Mouse (Mus musculus) gastrocnemius, adult 18-20 months (tissue): ENCODE data around the gene Zfp260. TPM values are rescaled to one million over a fixed set of nuclear protein-coding genes. Genes with fewer than 3 reads are reported as not detected.
A peak's percentile ranks its signal among the peaks of the same experiment; 100 is the strongest.
"Not testable (repeated sequence)": the region's sequence is repeated elsewhere in the genome, so short reads cannot be mapped to it uniquely, and the experiment has no call there.

Source experiments
- DNase-seq: peaks from one replicate; pipeline ENCODE4 v3.0.0; 2021; ENCODE audit warnings: low spot score
- long read RNA-seq, 2 experiments: library from polyadenylated mRNA; stranded (forward); transcript quantifications; one replicate each; pipeline ENCODE4 v2.0.0; 2021
- total RNA-seq, 2 experiments: library from RNA; stranded (reverse); gene quantifications; 2 replicates each; pipeline ENCODE4 v1.2.3; 2021

Gene Zfp260
- total RNA-seq: 10 to 100 TPM; 33.3 to 37.9 TPM
- long read RNA-seq, experiment 1, full-length matches to known transcripts: 37 of 46 reads
- long read RNA-seq, experiment 1, partial matches to known transcripts: 2 of 46 reads
- long read RNA-seq, experiment 1, other reads (novel, unspliced or antisense): 7 of 46 reads
- long read RNA-seq, experiment 2, full-length matches to known transcripts: 17 of 18 reads
- long read RNA-seq, experiment 2, partial matches to known transcripts: 0 of 18 reads
- long read RNA-seq, experiment 2, other reads (novel, unspliced or antisense): 1 of 18 reads

DNA sequence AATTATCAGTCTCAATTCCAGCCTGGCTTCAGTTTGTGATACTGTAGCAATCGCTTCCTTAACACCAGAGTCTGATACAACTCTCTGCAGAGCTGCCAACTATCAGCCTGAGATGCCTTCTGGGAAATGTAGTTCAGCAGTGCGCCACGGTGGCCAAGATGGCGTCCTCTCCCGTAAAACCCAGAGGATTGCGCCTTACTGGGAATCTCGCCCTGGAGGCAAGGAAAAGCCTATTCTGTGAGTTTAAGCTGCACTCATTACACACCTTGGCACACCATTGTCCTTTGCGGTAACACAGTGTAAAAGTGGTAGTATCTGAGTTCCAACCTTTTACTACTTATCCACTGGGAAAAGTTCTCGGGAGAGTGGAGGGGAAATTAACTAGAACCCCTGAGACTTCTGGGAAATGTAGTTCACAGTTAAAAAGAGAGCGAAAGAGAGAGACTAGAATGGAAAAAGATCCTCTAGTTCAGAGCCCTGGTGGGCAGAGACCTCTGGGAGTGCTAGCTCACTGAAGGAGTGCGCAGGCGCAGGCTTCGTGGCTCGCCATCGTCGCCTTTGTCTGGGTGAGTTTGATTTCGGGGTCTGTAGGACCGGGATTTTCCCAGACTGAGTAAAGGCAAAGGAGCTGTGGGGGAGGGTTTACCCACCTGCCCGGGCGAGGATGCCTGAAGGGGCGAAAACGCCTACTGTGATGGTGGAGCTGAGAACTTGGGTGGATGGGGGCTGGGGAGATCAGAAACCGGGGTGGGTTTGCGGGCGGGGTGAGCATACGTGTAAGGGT lies at the start of gene Zfp260:
Zfp260 (plus strand) TSS at position 132 of the 784 bp plus-strand sequence.
- DNase-seq: peak; percentile 94

GRCm38 (mm10) chr7:30048126-30048525 lies 46.5 kb upstream of the Zfp260 start:
- DNase-seq: no peak

DNA sequence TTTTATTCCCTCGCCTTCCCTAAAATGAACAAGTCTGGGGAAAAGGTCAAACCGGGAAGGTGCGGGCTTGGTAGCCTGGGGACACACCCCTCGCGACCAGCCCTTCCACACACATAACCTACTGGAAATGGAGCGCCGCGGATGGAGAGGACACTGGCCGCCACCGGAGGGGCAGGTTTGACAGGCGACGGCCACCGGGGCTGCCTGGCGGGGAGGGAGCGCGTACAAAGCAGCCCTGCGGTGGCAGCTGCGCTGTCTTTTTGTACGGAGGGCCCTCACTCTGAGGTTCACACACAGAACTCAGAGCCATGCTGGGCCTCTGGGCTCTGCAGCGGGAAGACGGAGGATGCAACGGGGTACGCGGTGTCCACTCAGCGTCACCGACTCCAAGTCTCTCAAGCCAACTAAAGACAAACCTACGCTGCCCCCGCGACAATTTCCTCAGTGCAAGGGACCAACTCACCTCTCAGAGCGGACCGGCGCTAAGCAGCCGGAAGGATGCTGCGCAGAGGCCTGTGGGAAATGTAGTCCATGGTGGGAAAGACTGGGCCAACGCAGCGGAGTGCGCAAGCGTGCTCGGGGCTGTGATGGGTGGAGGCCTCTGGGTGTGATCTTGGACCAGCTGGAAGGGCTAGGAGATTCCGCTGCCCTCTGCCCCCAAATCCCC lies 43.6 kb upstream of the Zfp260 start, which contains the start of gene Zfp14:
Zfp14 (minus strand) TSS at position 499 of the 667 bp plus-strand sequence.
- peak; percentile 90 for DNase-seq

DNA sequence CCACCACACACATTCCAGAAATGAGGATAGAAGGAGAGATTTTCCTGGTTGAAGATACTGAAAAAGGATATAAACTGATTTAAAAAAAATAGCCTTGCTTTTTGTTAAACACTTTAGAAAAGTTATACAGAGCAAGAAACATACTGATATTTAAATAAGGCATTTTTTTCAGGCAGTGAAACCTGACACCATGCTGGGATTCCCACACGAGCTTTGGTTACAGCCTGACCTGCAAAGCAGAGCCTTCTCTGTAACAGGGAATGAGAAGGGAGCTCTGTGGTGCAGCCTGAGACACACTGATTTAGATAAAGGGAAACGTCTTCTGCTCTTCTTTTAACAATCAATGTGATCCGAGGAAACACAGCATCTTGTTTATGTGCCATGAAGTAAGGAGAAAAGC lies 41.0 kb upstream of the Zfp260 start:
- DNase-seq: no peak

GRCm38 (mm10) chr7:30060341-30060740 lies 34.2 kb upstream of the Zfp260 start:
- peak; percentile 25 for DNase-seq

DNA sequence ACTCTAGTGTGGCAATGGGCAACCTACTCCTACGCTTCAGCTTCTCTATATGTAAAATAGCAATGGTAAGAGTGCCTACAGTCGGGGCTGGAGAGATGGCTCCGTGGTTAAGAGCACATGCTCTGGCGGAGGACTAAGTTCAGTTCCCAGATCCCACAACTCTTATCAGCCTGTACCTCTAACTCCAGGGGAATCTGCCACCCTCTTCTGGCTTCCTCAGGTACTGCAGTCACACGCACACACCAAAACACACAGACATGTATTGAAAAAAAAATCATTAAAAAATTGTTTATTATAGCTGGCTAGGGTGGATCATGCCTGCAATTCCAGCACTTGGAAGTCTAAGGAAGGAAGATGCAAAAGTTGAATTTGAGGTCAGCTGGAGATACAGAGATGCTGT lies 32.1 kb upstream of the Zfp260 start:
- DNase-seq: no peak

GRCm38 (mm10) chr7:30064622-30065021 lies 30.0 kb upstream of the Zfp260 start:
- no peak for DNase-seq

DNA sequence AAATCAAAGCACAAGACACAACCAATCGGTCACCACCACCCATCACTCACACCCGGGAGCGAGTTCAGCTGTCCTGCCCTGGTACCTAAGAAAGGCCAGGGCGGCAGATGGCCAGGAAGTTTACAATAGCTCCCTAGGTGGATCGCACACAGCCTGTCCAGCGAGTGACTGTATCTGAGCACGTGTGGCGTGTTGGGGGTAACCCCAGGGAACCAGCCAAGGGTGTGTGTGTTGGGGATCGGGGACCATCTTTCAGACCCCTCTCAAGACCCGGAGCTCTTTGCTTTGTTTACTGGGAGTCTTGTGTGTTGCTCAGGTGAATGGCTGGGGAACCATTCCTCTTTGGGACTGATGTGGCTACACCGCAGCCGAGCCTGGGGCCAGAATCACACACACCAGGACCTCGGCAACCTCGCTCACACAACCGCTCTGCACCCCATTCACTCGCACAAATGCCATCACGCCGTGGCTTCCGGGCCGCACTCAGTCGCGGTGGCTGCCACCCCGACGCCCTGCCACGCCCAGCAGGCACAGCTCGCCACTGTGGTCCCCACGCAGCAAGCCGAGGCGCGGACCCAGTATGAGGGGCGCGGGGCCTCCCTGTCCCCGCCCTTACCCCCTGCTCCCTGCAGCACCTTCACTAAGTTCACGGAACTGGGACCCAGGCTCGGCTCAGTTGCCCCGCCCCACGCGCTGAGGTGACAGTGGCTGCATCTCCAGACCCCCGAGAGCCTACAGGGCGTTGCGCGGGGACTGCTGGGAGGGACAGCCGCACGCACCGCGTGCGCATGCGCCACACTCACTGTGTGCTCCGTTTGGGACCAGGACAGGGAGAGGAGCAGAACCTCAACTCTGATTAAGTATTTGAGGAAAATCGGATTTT lies 22.2 kb upstream of the Zfp260 start, which contains the start of gene Zfp82:
Zfp82 (minus strand) TSS at position 755 of the 883 bp plus-strand sequence.
- peak; percentile 81 for DNase-seq

DNA sequence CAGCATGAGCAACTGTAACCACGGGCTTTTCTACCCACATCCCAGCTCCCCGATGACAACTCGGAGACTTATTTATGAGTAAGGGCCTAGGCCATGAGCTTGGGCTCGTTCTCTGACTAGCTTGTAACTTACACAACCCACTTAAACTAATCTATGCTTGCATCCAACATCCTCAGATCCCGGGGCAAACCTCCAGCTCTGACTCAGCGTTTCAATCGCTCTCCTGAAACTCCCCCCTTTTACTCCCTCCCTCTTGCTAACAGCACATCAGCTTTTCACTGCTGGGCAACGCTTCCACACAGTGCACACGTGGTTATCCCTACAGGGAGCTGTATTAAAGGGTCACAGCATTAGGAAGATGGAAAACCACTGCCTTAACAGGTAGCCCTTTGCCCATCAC lies 8.1 kb upstream of the Zfp260 start:
- no peak for DNase-seq

DNA sequence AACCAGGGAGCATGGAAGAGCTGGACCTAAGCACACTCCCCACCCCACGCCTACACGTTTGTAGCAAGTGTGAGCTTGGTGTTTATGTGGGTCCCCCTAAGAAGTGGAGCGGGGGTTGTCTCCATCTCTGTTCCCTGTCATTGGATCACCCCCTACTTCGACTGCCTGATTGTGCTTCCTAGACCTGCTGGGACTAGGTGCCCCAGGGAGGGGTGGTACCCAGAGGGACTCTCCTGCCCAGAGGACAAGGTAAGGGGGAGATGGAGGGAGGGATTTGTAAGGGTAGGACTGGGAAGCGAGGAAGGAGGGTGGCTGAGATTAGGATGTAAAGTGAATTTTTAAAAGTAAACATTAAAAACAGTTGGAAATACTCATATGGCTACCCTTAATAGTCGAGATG lies 5.2 kb upstream of the Zfp260 start:
- no peak for DNase-seq

GRCm38 (mm10) chr7:30090092-30090969 lies 4.2 kb upstream of the Zfp260 start, which contains the start of the genes Gm26920 and Zfp566:
Gene Gm26920, minus strand, starts transcription at chr7:30090410.
Gene Zfp566, minus strand, starts transcription at chr7:30090527.
- DNase-seq: peak; percentile 98

GRCm38 (mm10) chr7:30090970-30091585 lies 3.5 kb upstream of the Zfp260 start:
- DNase-seq: peak; percentile 9

GRCm38 (mm10) chr7:30092666-30093065 lies 1.9 kb upstream of the Zfp260 start:
- no peak for DNase-seq

- no peak for DNase-seq
Observed at GRCm38 (mm10) chr7:30093918-30094415, 610 bp upstream of the Zfp260 start.

GRCm38 (mm10) chr7:30095551-30096125 lies 1.1 kb downstream of the Zfp260 start:
- DNase-seq: no peak

DNA sequence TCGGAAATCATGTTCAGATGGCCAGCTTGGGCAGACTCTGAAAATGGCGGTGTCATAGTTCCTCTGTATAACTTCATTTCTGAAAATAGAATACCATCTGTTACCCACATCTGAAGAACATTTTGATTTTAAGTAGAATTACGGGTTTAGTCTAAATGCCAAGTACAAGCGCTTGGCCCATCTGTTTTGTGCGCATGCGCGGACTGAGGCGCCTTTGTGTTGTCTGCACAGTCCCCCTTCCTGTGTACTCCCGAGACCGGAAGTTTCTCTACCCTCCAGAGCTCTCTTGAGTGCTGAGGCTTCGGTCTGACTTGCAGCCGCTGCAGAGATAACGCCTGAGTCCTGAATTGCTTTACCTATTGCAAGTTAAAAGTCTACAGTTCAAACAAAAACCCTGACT lies 4.7 kb downstream of the Zfp260 start:
- DNase-seq: no peak

DNA sequence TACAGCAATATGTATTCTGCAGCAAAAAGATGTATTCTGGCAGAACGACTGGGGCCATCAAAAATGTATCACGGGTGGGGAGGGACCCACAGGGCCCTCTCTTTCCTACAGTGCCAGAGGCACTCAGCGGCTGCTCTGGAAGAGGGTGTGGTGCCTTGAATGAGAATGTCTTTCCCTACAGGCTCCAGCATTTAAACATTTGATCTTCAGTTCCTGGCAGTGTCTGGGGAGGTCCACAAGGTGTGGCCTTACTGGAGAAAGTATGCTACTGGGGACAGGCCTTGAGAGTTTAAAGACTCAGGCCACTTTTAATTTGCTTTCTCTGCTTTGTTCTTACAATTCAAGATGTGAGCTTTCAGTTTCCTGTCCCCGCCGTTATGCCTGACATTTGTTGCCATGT lies 21.5 kb downstream of the Zfp260 start:
- DNase-seq: no peak

GRCm38 (mm10) chr7:30117935-30118334 lies 23.4 kb downstream of the Zfp260 start:
- DNase-seq: not testable (repeated sequence)
